Mouse (Mus musculus) intestine, embryonic 14.5 days (tissue): ENCODE measurements around the gene E130114P18Rik. TPM values are rescaled to one million over a fixed set of nuclear protein-coding genes. Genes with fewer than 3 reads are reported as not detected.

Experiments
- ATAC-seq: fragments of 200-750 bp; cut with Nextera tagmentation; replicated peaks from 2 replicates; pipeline ENCODE4 v1.8.0; 2017; ENCODE audit warnings: low read depth, moderate number of reproducible peaks, moderate TSS enrichment, moderate library complexity; ENCODE audit not compliant: low FRiP score, low TSS enrichment
- DNase-seq: peaks from one replicate; pipeline ENCODE4 v3.0.0-alpha.2; 2018; ENCODE audit warnings: low spot score
- H3K27ac ChIP-seq: fragments of 300-500 bp; sonication (generic); 2 replicates; pipeline ENCODE4 v1.5.1; 2014; ENCODE audit warnings: low read depth, mild to moderate bottlenecking, control low read depth
- H3K27me3 ChIP-seq: fragments of 300-500 bp; sonication (generic); replicated peaks from 2 replicates; pipeline ENCODE4 v1.6.1; 2014; ENCODE audit warnings: low read length, control low read depth; ENCODE audit not compliant: control insufficient read depth, insufficient read depth
- H3K36me3 ChIP-seq: fragments of 300-500 bp; sonication (generic); 2 replicates; pipeline ENCODE4 v1.6.1; 2014; ENCODE audit warnings: low read length, control low read depth; ENCODE audit not compliant: control insufficient read depth, insufficient read depth
- H3K4me1 ChIP-seq: fragments of 300-500 bp; sonication (generic); replicated peaks from 2 replicates; pipeline ENCODE4 v1.6.1; 2014; ENCODE audit warnings: low read length, control low read depth, mixed read lengths; ENCODE audit not compliant: control insufficient read depth, insufficient read depth
- H3K4me2 ChIP-seq: fragments of 300-500 bp; sonication (generic); 2 replicates; pipeline ENCODE4 v1.6.1; 2014; ENCODE audit warnings: low read length
- H3K4me3 ChIP-seq: fragments of 300-500 bp; sonication (generic); 2 replicates; pipeline ENCODE4 v1.5.1; 2014; ENCODE audit warnings: low read depth, low read length, control low read depth, mixed read lengths
- H3K9ac ChIP-seq: fragments of 300-500 bp; sonication (generic); 2 replicates; pipeline ENCODE4 v1.6.1; 2014; ENCODE audit warnings: mild to moderate bottlenecking, low read length
- H3K9me3 ChIP-seq: fragments of 300-500 bp; sonication (generic); 2 replicates; pipeline ENCODE4 v1.6.1; 2016; ENCODE audit warnings: low read length, control low read depth; ENCODE audit not compliant: control insufficient read depth
- WGBS: fragments of 180-500 bp; shearing (Covaris S2); extraction: QIAGEN DNeasy Blood & Tissue Kit; methylation state at CpG from one replicate; pipeline ENCODE4 v1.1.7; 2014; 5-methylcytosine and 5-hydroxymethylcytosine counted together
- polyA plus RNA-seq: library from polyadenylated mRNA; unstranded; fragments of >200 nt; fragmentation: Nextera tagmentation; extraction: Ambion mirVana; gene quantifications from 2 replicates; pipeline ENCODE4 v1.2.1, GENCODE M21; 2014

E130114P18Rik gene
- polyA plus RNA-seq, 1 experiment from 2014 or later: 5.2 TPM

GRCm38 (mm10) chr4:97819101-97819500 is 41.2 kb upstream of the E130114P18Rik start:
- no peak for DNase-seq

GRCm38 (mm10) chr4:97818498-97818897 is 40.6 kb upstream of the E130114P18Rik start:
- Histone ChIP-seq H3K36me3 (no peaks in the 10 kb centered on the region), H3K4me2 (no peak overlapping the region), H3K27ac (no peak overlapping the region), H3K4me1 (no peaks in the 10 kb centered on the region), H3K4me3 (no peak overlapping the region), H3K27me3 (no peaks in the 10 kb centered on the region), H3K9ac (no peak overlapping the region), H3K9me3 (no peaks in the 10 kb centered on the region)
- 89% methylated on average over 3 of the region's 3 CpGs for WGBS
- DNase-seq: no peak
- no peak for ATAC-seq

More at GRCm38 (mm10) chr4:97819101-97819500, 41.2 kb upstream of the E130114P18Rik start:
- Histone ChIP-seq H3K4me2 (no peak overlapping the region), H3K27me3 (no peaks in the 10 kb centered on the region), H3K4me1 (no peaks in the 10 kb centered on the region), H3K4me3 (no peak overlapping the region), H3K36me3 (no peaks in the 10 kb centered on the region), H3K9ac (no peak overlapping the region), H3K9me3 (no peaks in the 10 kb centered on the region), H3K27ac (no peak overlapping the region)
- 78% methylated on average over 8 of the region's 8 CpGs for WGBS
- no peak for ATAC-seq

- ATAC-seq: no peak
- Histone ChIP-seq H3K36me3 (no peaks in the 10 kb centered on the region), H3K9ac (no peak overlapping the region), H3K27ac (no peak overlapping the region), H3K4me1 (no peaks in the 10 kb centered on the region; the same call in 1 of the 2 replicates), H3K27me3 (no peaks in the 10 kb centered on the region), H3K9me3 (no peaks in the 10 kb centered on the region), H3K4me3 (no peak overlapping the region), H3K4me2 (no peak overlapping the region)
- no peak for DNase-seq
- 85% methylated on average over 1 of the region's 1 CpGs for WGBS
Observed at GRCm38 (mm10) chr4:97817741-97818140, 39.9 kb upstream of the E130114P18Rik start.

- no peaks in the 10 kb centered on the region for H3K36me3 ChIP-seq
- no peaks in the 10 kb centered on the region for H3K9me3 ChIP-seq
- ATAC-seq (no peak), DNase-seq (no peak)
- H3K4me1 ChIP-seq: no peaks in the 10 kb centered on the region; the same call in 1 of the 2 replicates
- H3K27me3 ChIP-seq: no peaks in the 10 kb centered on the region
- 84% methylated on average over 3 of the region's 3 CpGs for WGBS
- no peak overlapping the region for H3K4me3 ChIP-seq
- H3K27ac ChIP-seq: no peak overlapping the region
- H3K9ac ChIP-seq: no peak overlapping the region
- H3K4me2 ChIP-seq: no peak overlapping the region
Observed at GRCm38 (mm10) chr4:97816753-97817152, 38.9 kb upstream of the E130114P18Rik start.

- Histone ChIP-seq H3K9me3 (no peaks in the 10 kb centered on the region), H3K36me3 (no peaks in the 10 kb centered on the region)
- ATAC-seq: no peak
Observed at GRCm38 (mm10) chr4:97816001-97816400, 38.1 kb upstream of the E130114P18Rik start.

GRCm38 (mm10) chr4:97814515-97814914 is 36.6 kb upstream of the E130114P18Rik start:
- H3K27ac ChIP-seq: no peak overlapping the region
- no peak for DNase-seq
- no peak overlapping the region for H3K4me2 ChIP-seq
- no peak overlapping the region for H3K9ac ChIP-seq
- 91% methylated on average over 7 of the region's 7 CpGs for WGBS
- no peaks in the 10 kb centered on the region for H3K36me3 ChIP-seq
- no peaks in the 10 kb centered on the region for H3K27me3 ChIP-seq
- no peak for ATAC-seq
- H3K4me3 ChIP-seq: no peak overlapping the region
- H3K4me1 ChIP-seq: no peaks in the 10 kb centered on the region; the same call in 1 of the 2 replicates
- no peaks in the 10 kb centered on the region for H3K9me3 ChIP-seq

More at GRCm38 (mm10) chr4:97816001-97816400, 38.1 kb upstream of the E130114P18Rik start:
- H3K9ac ChIP-seq: no peak overlapping the region
- H3K27ac ChIP-seq: no peak overlapping the region
- no peaks in the 10 kb centered on the region; the same call in 1 of the 2 replicates for H3K4me1 ChIP-seq
- no peaks in the 10 kb centered on the region for H3K27me3 ChIP-seq
- H3K4me3 ChIP-seq: no peak overlapping the region
- no peak for DNase-seq
- H3K4me2 ChIP-seq: no peak overlapping the region

- ATAC-seq: no peak
- Histone ChIP-seq H3K4me3 (no peak overlapping the region), H3K27me3 (no peaks in the 10 kb centered on the region), H3K4me1 (no peaks in the 10 kb centered on the region; the same call in 1 of the 2 replicates), H3K9me3 (no peaks in the 10 kb centered on the region), H3K4me2 (no peak overlapping the region), H3K36me3 (no peaks in the 10 kb centered on the region), H3K27ac (no peak overlapping the region), H3K9ac (no peak overlapping the region)
- DNase-seq: no peak
- WGBS: 55% methylated on average over 4 of the region's 4 CpGs
Observed at GRCm38 (mm10) chr4:97813996-97814395, 36.1 kb upstream of the E130114P18Rik start.

- Histone ChIP-seq H3K27me3 (no peaks in the 10 kb centered on the region), H3K4me2 (no peak overlapping the region), H3K4me3 (no peak overlapping the region), H3K36me3 (0 out of 2 replicates have a peak, but pooled peaks cover under 1% of the 10 kb centered on the region), H3K9ac (no peak overlapping the region), H3K9me3 (no peaks in the 10 kb centered on the region), H3K27ac (no peak overlapping the region), H3K4me1 (no peaks in the 10 kb centered on the region; the same call in 1 of the 2 replicates)
- whole genome bisulfite sequencing: 84% methylated on average over 5 of the region's 5 CpGs
- ATAC-seq (no peak), DNase-seq (no peak)
Observed at GRCm38 (mm10) chr4:97813035-97813434, 35.2 kb upstream of the E130114P18Rik start.

GRCm38 (mm10) chr4:97810348-97810939 is 32.6 kb upstream of the E130114P18Rik start:
- Histone ChIP-seq H3K4me3 (no peak overlapping the region), H3K27me3 (no peaks in the 10 kb centered on the region), H3K36me3 (0 out of 2 replicates have a peak, but pooled peaks cover 5% of the 10 kb centered on the region), H3K9me3 (no peaks in the 10 kb centered on the region), H3K9ac (no peak overlapping the region), H3K27ac (no peak overlapping the region), H3K4me1 (peaks cover 5% of the 10 kb centered on the region; the same call in 1 of the 2 replicates), H3K4me2 (no peak overlapping the region)
- DNase-seq (no peak), ATAC-seq (no peak)
- WGBS: 90% methylated on average over 7 of the region's 7 CpGs
